Mouse (Mus musculus) retina, postnatal 1 day (tissue): Measurements from ENCODE around the gene Sema4b.

Experiments used
- DNase-seq: peaks from one replicate; pipeline ENCODE4 v3.0.0-alpha.2; 2012

Gene Sema4b

GRCm38 (mm10) chr7:80186531-80187296, at the start of gene Sema4b:
Sema4b (plus strand) TSS chr7:80186841.
- peak; percentile 96 for DNase-seq

- no peak for DNase-seq
Measured at GRCm38 (mm10) chr7:80138375-80138774, 48.3 kb upstream of the Sema4b start.

GRCm38 (mm10) chr7:80140815-80141214, 45.8 kb upstream of the Sema4b start:
- peak; percentile 84 for DNase-seq

- DNase-seq = peak; percentile 84
Measured at GRCm38 (mm10) chr7:80143331-80144273, 43.0 kb upstream of the Sema4b start.

GRCm38 (mm10) chr7:80144695-80145094, 41.9 kb upstream of the Sema4b start:
- DNase-seq = no peak

GRCm38 (mm10) chr7:80146077-80146476, 40.6 kb upstream of the Sema4b start:
- DNase-seq = no peak

- no peak for DNase-seq
Measured at GRCm38 (mm10) chr7:80149356-80149755, 37.3 kb upstream of the Sema4b start.

- no peak for DNase-seq
Measured at GRCm38 (mm10) chr7:80152152-80152551, 34.5 kb upstream of the Sema4b start.

GRCm38 (mm10) chr7:80152756-80153155, 33.9 kb upstream of the Sema4b start:
- DNase-seq = no peak

- no peak for DNase-seq
Measured at GRCm38 (mm10) chr7:80154689-80155088, 32.0 kb upstream of the Sema4b start.

- peak; percentile 74 for DNase-seq
Measured at GRCm38 (mm10) chr7:80156711-80157227, 29.9 kb upstream of the Sema4b start.

GRCm38 (mm10) chr7:80158496-80159268, 28.0 kb upstream of the Sema4b start:
- DNase-seq = no peak

GRCm38 (mm10) chr7:80160293-80160944, 26.2 kb upstream of the Sema4b start:
- DNase-seq = no peak

GRCm38 (mm10) chr7:80160945-80161306, 25.7 kb upstream of the Sema4b start:
- DNase-seq = peak; percentile 59

- DNase-seq = no peak
Measured at GRCm38 (mm10) chr7:80165432-80165831, 21.2 kb upstream of the Sema4b start.

- no peak for DNase-seq
Measured at GRCm38 (mm10) chr7:80166740-80167139, 19.9 kb upstream of the Sema4b start.

GRCm38 (mm10) chr7:80169847-80170246, 16.8 kb upstream of the Sema4b start:
- DNase-seq = no peak

- peak; percentile 50 for DNase-seq
Measured at GRCm38 (mm10) chr7:80171345-80171744, 15.3 kb upstream of the Sema4b start.

- no peak for DNase-seq
Measured at GRCm38 (mm10) chr7:80172069-80172956, 14.3 kb upstream of the Sema4b start.

GRCm38 (mm10) chr7:80176159-80176558, 10.5 kb upstream of the Sema4b start:
- no peak for DNase-seq

- DNase-seq = no peak
Measured at GRCm38 (mm10) chr7:80177438-80177837, 9.2 kb upstream of the Sema4b start.
